Mouse (Mus musculus) CH12.LX (cell line): Measurements from ENCODE around the gene M6pr. TPM values are rescaled to one million over a fixed set of nuclear protein-coding genes. Genes with fewer than 3 reads are reported as not detected.

Experiments used
- DNase-seq: peaks from one replicate; pipeline ENCODE4 v3.0.0-alpha.2; 2013; ENCODE audit errors: extremely low read depth
- H3K27ac ChIP-seq: 2 replicates; pipeline ENCODE4 v1.5.1; 2012; ENCODE audit warnings: low read depth, mild to moderate bottlenecking, control low read depth, moderate library complexity; ENCODE audit not compliant: insufficient read depth
- H3K27me3 ChIP-seq: replicated peaks from 2 replicates; pipeline ENCODE3; 2012; ENCODE audit warnings: inconsistent platforms
- H3K36me3 ChIP-seq, 2 experiments: replicated peaks in 1 of 2; 2 replicates each; pipeline versions ENCODE3 to v1.6.1; 2012; ENCODE audit warnings: inconsistent platforms in 1 of 2, low read length in 1 of 2, mild to moderate bottlenecking in 1 of 2, mixed read lengths in 1 of 2, moderate library complexity in 1 of 2; ENCODE audit not compliant: control insufficient read depth in 1 of 2, insufficient read depth in 1 of 2
- H3K4me1 ChIP-seq, 2 experiments: 2 replicates each; pipeline ENCODE4 v1.6.1; 2012; ENCODE audit warnings: inconsistent platforms in 1 of 2, moderate library complexity in 1 of 2; ENCODE audit not compliant: insufficient read depth in 2 of 2, control insufficient read depth in 1 of 2
- H3K4me2 ChIP-seq: 2 replicates; pipeline ENCODE4 v1.6.1; 2012; ENCODE audit warnings: low read depth, mild to moderate bottlenecking, control low read depth; ENCODE audit not compliant: poor library complexity, insufficient read depth, severe bottlenecking
- H3K4me3 ChIP-seq, 3 experiments: fragments of 150-350 bp in 1 of 3; sonication (generic) in 1 of 3; replicated peaks in 1 of 3; 2 replicates each; pipeline versions ENCODE3 to v1.5.1; 2011 to 2012; ENCODE audit warnings: low read depth in 2 of 3, low read length in 2 of 3, mild to moderate bottlenecking in 2 of 3, moderate library complexity in 2 of 3, control low read depth in 1 of 3, improper control_type of control experiment in 1 of 3, inconsistent platforms in 1 of 3, mixed read lengths in 1 of 3; ENCODE audit not compliant: poor library complexity in 1 of 3
- H3K79me2 ChIP-seq: replicated peaks from 2 replicates; pipeline ENCODE4 v1.6.1; 2012; ENCODE audit warnings: mild to moderate bottlenecking, moderate library complexity; ENCODE audit not compliant: control insufficient read depth, poor library complexity, insufficient read depth, severe bottlenecking; ENCODE audit errors: extremely low read depth
- H3K9ac ChIP-seq: 2 replicates; pipeline ENCODE4 v1.6.1; 2012; ENCODE audit warnings: low read depth, mild to moderate bottlenecking, control low read depth, moderate library complexity; ENCODE audit not compliant: insufficient read depth
- H3K9me3 ChIP-seq: replicated peaks from 2 replicates; pipeline ENCODE3; 2012; ENCODE audit warnings: low read length, inconsistent platforms, mixed read lengths
- BHLHE40 ChIP-seq: IDR thresholded peaks from 2 replicates; pipeline ENCODE4 v1.6.1; 2011; ENCODE audit warnings: mild to moderate bottlenecking, low read depth, low read length, improper control_type of control experiment
- CHD1 ChIP-seq: IDR thresholded peaks from 2 replicates; pipeline ENCODE4 v1.6.1; 2012; ENCODE audit warnings: low read depth, low read length, improper control_type of control experiment, inconsistent platforms
- CHD2 ChIP-seq: IDR thresholded peaks from 2 replicates; pipeline ENCODE4 v1.6.1; 2011; ENCODE audit warnings: low read length, improper control_type of control experiment
- CTCF ChIP-seq, 2 experiments: IDR thresholded peaks in 1 of 2; conservative IDR thresholded peaks in 1 of 2; 2 replicates each; pipeline ENCODE4 v1.5.1; 2011 to 2012; ENCODE audit warnings: low read depth in 2 of 2, low read length in 2 of 2, improper control_type of control experiment in 1 of 2, inconsistent platforms in 1 of 2, mild to moderate bottlenecking in 1 of 2, moderate library complexity in 1 of 2
- E2F4 ChIP-seq: IDR thresholded peaks from 2 replicates; pipeline ENCODE4 v1.6.1; 2011; ENCODE audit warnings: low read depth, low read length, improper control_type of control experiment; ENCODE audit not compliant: insufficient replicate concordance
- ELF1 ChIP-seq: IDR thresholded peaks from 2 replicates; pipeline ENCODE4 v1.6.1; 2014; ENCODE audit warnings: low read depth, mild to moderate bottlenecking, inconsistent platforms, low read length, improper control_type of control experiment
- EP300 ChIP-seq: IDR thresholded peaks from 2 replicates; pipeline ENCODE4 v1.6.1; 2011; ENCODE audit warnings: low read length, improper control_type of control experiment
- ETS1 ChIP-seq: conservative IDR thresholded peaks from 2 replicates; pipeline ENCODE4 v1.6.1; 2012; ENCODE audit warnings: low read depth, mild to moderate bottlenecking, inconsistent platforms, low read length, improper control_type of control experiment, moderate library complexity
- GABPA ChIP-seq: IDR thresholded peaks from 2 replicates; pipeline ENCODE4 v1.6.1; 2012; ENCODE audit warnings: low read depth, low read length, improper control_type of control experiment, inconsistent platforms; ENCODE audit not compliant: insufficient replicate concordance
- IRF4 ChIP-seq: IDR thresholded peaks from 2 replicates; pipeline ENCODE4 v1.6.1; 2014; ENCODE audit warnings: low read depth, mild to moderate bottlenecking, inconsistent platforms, low read length, improper control_type of control experiment
- JUN ChIP-seq: IDR thresholded peaks from 2 replicates; pipeline ENCODE4 v1.6.1; 2011; ENCODE audit warnings: low read depth, mild to moderate bottlenecking, low read length, improper control_type of control experiment, moderate library complexity; ENCODE audit not compliant: insufficient read depth
- JUND ChIP-seq: conservative IDR thresholded peaks from 2 replicates; pipeline ENCODE4 v1.6.1; 2011; ENCODE audit warnings: low read depth, low read length, improper control_type of control experiment
- KAT2A ChIP-seq: IDR thresholded peaks from 2 replicates; pipeline ENCODE4 v1.6.1; 2012; ENCODE audit warnings: low read length, improper control_type of control experiment, inconsistent platforms; ENCODE audit not compliant: insufficient replicate concordance
- MAX ChIP-seq: IDR thresholded peaks from 2 replicates; pipeline ENCODE4 v1.6.1; 2011; ENCODE audit warnings: low read length, improper control_type of control experiment
- MAZ ChIP-seq: IDR thresholded peaks from 2 replicates; pipeline ENCODE4 v1.6.1; 2012; ENCODE audit warnings: low read depth, mild to moderate bottlenecking, inconsistent platforms, low read length, improper control_type of control experiment, moderate library complexity
- MEF2A ChIP-seq: IDR thresholded peaks from 2 replicates; pipeline ENCODE4 v1.6.1; 2014; ENCODE audit warnings: low read depth, mild to moderate bottlenecking, inconsistent platforms, low read length, improper control_type of control experiment, borderline replicate concordance
- MXI1 ChIP-seq: IDR thresholded peaks from 2 replicates; pipeline ENCODE4 v1.6.1; 2011; ENCODE audit warnings: mild to moderate bottlenecking, low read depth, low read length, improper control_type of control experiment
- MYC ChIP-seq: IDR thresholded peaks from 2 replicates; pipeline ENCODE4 v1.6.1; 2011; ENCODE audit warnings: low read depth, mild to moderate bottlenecking, improper control_type of control experiment, low read length
- NELFE ChIP-seq: IDR thresholded peaks from 2 replicates; pipeline ENCODE4 v1.6.1; 2011; ENCODE audit warnings: low read depth, low read length, improper control_type of control experiment
- PAX5 ChIP-seq: IDR thresholded peaks from 2 replicates; pipeline ENCODE4 v1.6.1; 2012; ENCODE audit warnings: low read length, inconsistent platforms, mixed read lengths
- POLR2A ChIP-seq: IDR thresholded peaks from 2 replicates; pipeline ENCODE4 v1.6.1; 2011; ENCODE audit warnings: low read depth, mild to moderate bottlenecking, improper control_type of control experiment, low read length
- POLR2AphosphoS2 ChIP-seq: IDR thresholded peaks from 2 replicates; pipeline ENCODE4 v1.6.1; 2011; ENCODE audit warnings: low read depth, low read length, improper control_type of control experiment
- SIN3A ChIP-seq: IDR thresholded peaks from 2 replicates; pipeline ENCODE4 v1.6.1; 2012; ENCODE audit warnings: low read length, improper control_type of control experiment, inconsistent platforms
- SMC3 ChIP-seq: IDR thresholded peaks from 2 replicates; pipeline ENCODE4 v1.6.1; 2011; ENCODE audit warnings: low read depth, low read length, improper control_type of control experiment
- TBP ChIP-seq: conservative IDR thresholded peaks from 2 replicates; pipeline ENCODE4 v1.6.1; 2011; ENCODE audit warnings: low read depth, low read length, improper control_type of control experiment
- TCF12 ChIP-seq: IDR thresholded peaks from 2 replicates; pipeline ENCODE4 v1.6.1; 2014; ENCODE audit warnings: low read depth, mild to moderate bottlenecking, inconsistent platforms, low read length, improper control_type of control experiment
- UBTF ChIP-seq: IDR thresholded peaks from 2 replicates; pipeline ENCODE4 v1.6.1; 2012; ENCODE audit warnings: low read depth, mild to moderate bottlenecking, inconsistent platforms, low read length, improper control_type of control experiment, moderate library complexity
- USF2 ChIP-seq: conservative IDR thresholded peaks from 2 replicates; pipeline ENCODE4 v1.6.1; 2011; ENCODE audit warnings: low read depth, low read length, improper control_type of control experiment
- ZKSCAN1 ChIP-seq: IDR thresholded peaks from 2 replicates; pipeline ENCODE4 v1.6.1; 2012; ENCODE audit warnings: low read depth, inconsistent platforms, low read length, improper control_type of control experiment, borderline replicate concordance
- dilution Hi-C: fragments of 300-500 bp; cut with MboI; formaldehyde crosslinking; loops from 2 replicates; pipeline ENCODE4 v1.14.3; 2020; ENCODE audit warnings: low sequenced_read_pairs; ENCODE audit not compliant: extremely low pct_unique_long_range_greater_than_20kb, extremely low pct_ligation_motif_present
- in situ Hi-C: fragments of 300-500 bp; cut with MboI; formaldehyde crosslinking; loops from 3 replicates; pipeline ENCODE4 v1.14.3; 2019; ENCODE audit warnings: low sequenced_read_pairs, low pct_ligation_motif_present, low pct_unique_long_range_greater_than_20kb, mixed read lengths
- polyA plus RNA-seq: library from polyadenylated mRNA; unstranded; fragments of >175 nt; gene quantifications from 2 replicates; pipeline ENCODE4 v1.2.1, GENCODE M21; 2012; ENCODE audit warnings: low read depth; ENCODE audit not compliant: insufficient read length
- total RNA-seq, 2 experiments: library from RNA; depleted of rRNA; stranded (reverse); fragments of 300-350 nt in 1 of 2; fragments of >200 nt in 1 of 2; gene quantifications; 2 replicates each; pipeline ENCODE4 v1.2.3; 2012 to 2014

M6pr gene
- total and polyA plus RNA-seq, 3 experiments: 148 to 291 (median 228) TPM

- TF ChIP-seq E2F4 (no peak), MAZ (no peak), MEF2A (peak; percentile 48; the same call in 1 of the 2 replicates), CHD1 (no peak), NELFE (0 out of 2 replicates have a peak, but pooled peaks have one; percentile 29), POLR2AphosphoS2 (no peak), TCF12 (0 out of 2 replicates have a peak, but pooled peaks have one; percentile 42), USF2 (no peak), KAT2A (no peak), ELF1 (peak; percentile 68), ETS1 (peak; percentile 24; the same call in 1 of the 2 replicates)
These were observed 16.3 kb upstream of the M6pr start (continued) for GRCm38 (mm10) chr6:122292184-122292583.

- Histone ChIP-seq H3K27ac (peak overlapping the region; percentile 98), H3K4me1 (peaks cover 18 to 61% of the 10 kb centered on the region in 2 experiments), H3K9me3 (no peaks in the 10 kb centered on the region), H3K36me3 (no peaks in the 10 kb centered on the region), H3K27me3 (no peaks in the 10 kb centered on the region), H3K9ac (peak overlapping the region; percentile 44; the same call in 1 of the 2 replicates)
- DNase-seq: no peak
- dilution Hi-C loops: no loop called here
- peak; percentile 45 for TF ChIP-seq ETS1
- TF ChIP-seq BHLHE40: peak; percentile 36; the same call in 1 of the 2 replicates
- TF ChIP-seq NELFE: no peak
- TF ChIP-seq, all 38 proteins: peak for 2
- peaks cover 5% of the 10 kb centered on the region; the same call in 1 of the 2 replicates for H3K79me2 ChIP-seq
- peak overlapping the region; percentile 52 for H3K4me2 ChIP-seq
- peak overlapping the region in 2 of 3 experiments; percentile 39 to 44 for H3K4me3 ChIP-seq
- in situ Hi-C loops: no loop called here
These were observed 15.4 kb upstream of the M6pr start for GRCm38 (mm10) chr6:122293121-122293520.

- dilution Hi-C loops (no loop called here), in situ Hi-C loops (no loop called here)
- peaks cover 5% of the 10 kb centered on the region; the same call in 1 of the 2 replicates for H3K79me2 ChIP-seq
- peak overlapping the region; percentile 62; the same call in 1 of the 2 replicates for H3K9ac ChIP-seq
- H3K9me3 ChIP-seq: no peaks in the 10 kb centered on the region
- no peaks in the 10 kb centered on the region for H3K27me3 ChIP-seq
- H3K4me2 ChIP-seq: peak overlapping the region; percentile 52
- H3K36me3 ChIP-seq: no peaks in the 10 kb centered on the region
- peak; percentile 89 for DNase-seq
- peaks cover 18 to 55% of the 10 kb centered on the region in 2 experiments for H3K4me1 ChIP-seq
- peak overlapping the region in 2 of 3 experiments; percentile 39 to 44 for H3K4me3 ChIP-seq
- H3K27ac ChIP-seq: peak overlapping the region; percentile 98
- TF ChIP-seq NELFE (0 out of 2 replicates have a peak, but pooled peaks have one; percentile 1), MXI1 (no peak), PAX5 (no peak), KAT2A (no peak), CTCF (conservative IDR thresholded peaks at IDR 0.05 in 1 of 2, IDR thresholded peaks at IDR 0.05 in 1 of 2; ENCODE audit: low read depth in 2 of 2, low read length in 2 of 2) (no peak), GABPA (no peak), SIN3A (peak; percentile 64), IRF4 (peak; percentile 37; the same call in 1 of the 2 replicates), SMC3 (no peak), MEF2A (peak; percentile 92), JUND (no peak), ZKSCAN1 (no peak), EP300 (peak; percentile 76), USF2 (peak; percentile 84), JUN (no peak), MAX (peak; percentile 90), POLR2A (no peak; the same call in 1 of the 2 replicates), TBP (0 out of 2 replicates have a peak, but pooled peaks have one; percentile 17), ETS1 (peak; percentile 90), MYC (peak; percentile 78), BHLHE40 (peak; percentile 94), POLR2AphosphoS2 (no peak), CHD2 (no peak; the same call in none of the 2 replicates), UBTF (no peak)
These were observed 14.7 kb upstream of the M6pr start for GRCm38 (mm10) chr6:122293796-122294195.
